Mouse (Mus musculus) kidney, adult 18-20 months (tissue): ENCODE measurements at regions not wholly inside any gene's neighbourhood (a gene's known extent, or its start where the extent isn't known, plus 50 kb on each side); places are given as distances from the start of the nearest gene placed in this dataset.

Source experiments
- DNase-seq: peaks from one replicate; pipeline ENCODE4 v3.0.0; 2021

DNA sequence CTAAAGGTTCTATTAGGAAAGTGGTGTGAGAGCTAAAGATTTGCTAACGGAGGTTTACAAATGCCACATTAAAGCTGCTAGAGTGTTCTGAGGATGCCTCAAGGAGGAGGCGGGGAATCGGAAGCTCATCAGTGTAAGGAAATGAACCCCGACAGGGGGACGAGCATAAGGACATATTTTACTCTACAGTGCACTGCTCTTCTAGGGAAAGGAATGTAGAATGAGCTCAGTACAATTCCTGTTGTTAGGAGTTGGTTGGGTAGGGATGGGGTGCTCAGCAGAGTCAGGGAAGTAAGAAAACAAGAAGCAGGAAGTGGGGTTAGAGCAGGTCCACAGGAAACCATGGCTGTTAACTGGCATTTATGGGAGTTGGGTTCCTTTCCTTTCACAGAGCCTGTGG is 54.6 kb downstream of the Mex3b start:
- DNase-seq: no peak

DNA sequence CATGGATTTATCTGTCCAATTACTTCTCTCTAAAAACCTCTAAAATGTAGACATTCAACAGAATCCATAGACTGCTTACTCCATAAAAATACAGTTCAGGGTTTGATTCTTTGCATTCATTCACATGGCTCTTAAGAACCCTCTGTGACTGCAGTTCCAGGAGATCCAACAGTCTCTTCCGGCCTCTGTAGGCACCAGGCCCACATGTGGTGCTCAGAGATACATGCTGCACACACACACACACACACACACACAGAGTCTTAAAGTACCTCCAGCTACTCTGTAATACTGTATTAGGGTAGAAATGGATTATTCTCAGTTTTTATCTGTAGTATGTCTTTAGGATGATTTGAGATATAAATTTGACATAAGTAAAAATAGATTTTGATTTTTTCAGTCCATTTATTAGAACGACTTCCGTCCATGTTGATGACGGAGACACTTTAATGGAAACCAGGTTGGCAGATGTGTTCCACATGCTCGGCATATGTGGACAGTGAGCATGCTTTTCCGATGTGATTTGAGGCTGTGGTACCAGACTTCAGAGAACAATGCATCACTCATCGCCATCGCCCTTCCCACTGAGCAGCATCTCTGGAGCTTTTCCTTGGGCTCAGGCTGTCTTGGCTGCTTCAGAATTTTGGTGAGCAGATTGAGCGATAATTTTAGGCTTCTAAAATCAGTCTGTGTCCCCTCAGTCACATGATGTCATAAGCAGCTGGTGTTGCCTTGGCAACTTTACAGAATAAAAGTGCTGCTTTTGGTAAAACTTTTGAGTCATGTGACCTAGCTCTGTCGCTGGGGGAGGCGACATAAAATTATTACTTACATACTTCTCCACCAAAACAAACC is 56.3 kb downstream of the Mex3b start:
- DNase-seq: no peak

DNA sequence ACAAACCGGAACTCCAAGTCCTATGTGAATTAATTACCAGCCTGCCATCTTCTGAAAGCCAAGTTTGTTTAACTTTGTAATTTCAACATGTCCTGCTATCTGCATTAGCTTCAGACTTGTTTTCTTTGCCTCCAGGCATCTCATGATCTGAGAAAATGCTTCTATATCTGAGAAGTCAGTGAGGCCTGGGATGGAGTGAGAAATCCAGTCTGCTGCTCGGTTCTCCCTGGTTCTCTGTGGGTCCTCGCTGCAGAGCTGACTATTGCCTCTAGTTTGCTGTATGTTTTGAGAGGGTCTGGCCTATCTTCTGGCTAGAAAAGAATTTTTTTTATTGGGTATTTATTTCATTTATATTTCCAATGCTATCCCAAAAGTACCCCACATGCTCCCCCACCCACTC is 57.0 kb downstream of the Mex3b start:
- DNase-seq: no peak

- DNase-seq: no peak
These were observed 71.2 kb downstream of the Mex3b start for GRCm38 (mm10) chr7:82938311-82938710.

- no peak for DNase-seq
These were observed 72.4 kb downstream of the Mex3b start for GRCm38 (mm10) chr7:82939536-82939935.

DNA sequence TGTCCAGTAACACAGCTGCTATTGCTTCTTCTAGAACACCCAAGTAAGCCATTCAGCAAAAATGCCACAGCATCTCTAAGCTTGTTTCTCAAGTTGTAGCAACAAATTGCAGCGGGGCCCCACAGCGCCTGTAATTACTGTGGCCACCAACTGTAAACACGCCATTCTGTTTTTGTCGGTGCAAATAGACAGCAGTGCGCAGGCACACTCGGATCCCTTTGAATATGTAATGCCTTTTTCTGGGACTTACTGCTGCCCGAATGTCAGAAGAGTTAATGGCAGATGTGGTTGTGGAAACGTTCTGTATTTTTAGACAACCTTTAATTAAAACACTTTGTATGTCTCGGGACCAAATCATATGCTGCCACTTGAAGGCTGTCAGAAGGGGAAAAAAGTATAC is 76.2 kb downstream of the Mex3b start:
- DNase-seq: no peak

- DNase-seq: no peak
These were observed 76.7 kb downstream of the Mex3b start for GRCm38 (mm10) chr7:82943797-82944196.

DNA sequence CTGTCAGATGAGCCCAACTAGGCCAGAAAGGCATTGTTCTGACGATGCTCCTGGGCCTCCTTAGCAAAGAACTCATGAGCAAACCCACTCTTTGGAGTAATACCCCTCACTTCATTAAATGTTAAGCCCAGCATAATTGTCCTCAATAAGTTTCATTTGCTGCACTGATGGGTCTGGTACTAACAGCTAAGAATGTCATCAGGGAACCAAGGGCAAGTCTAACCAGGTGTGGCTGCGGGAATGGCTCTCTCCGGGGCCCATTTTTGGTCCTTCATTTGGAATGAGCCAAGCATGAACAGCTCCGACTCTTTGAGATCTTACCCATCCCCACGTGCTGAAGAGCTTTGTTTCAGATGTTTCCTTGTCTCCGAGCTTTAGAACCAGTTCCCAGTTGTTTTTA is 82.2 kb downstream of the Mex3b start:
- DNase-seq: no peak

DNA sequence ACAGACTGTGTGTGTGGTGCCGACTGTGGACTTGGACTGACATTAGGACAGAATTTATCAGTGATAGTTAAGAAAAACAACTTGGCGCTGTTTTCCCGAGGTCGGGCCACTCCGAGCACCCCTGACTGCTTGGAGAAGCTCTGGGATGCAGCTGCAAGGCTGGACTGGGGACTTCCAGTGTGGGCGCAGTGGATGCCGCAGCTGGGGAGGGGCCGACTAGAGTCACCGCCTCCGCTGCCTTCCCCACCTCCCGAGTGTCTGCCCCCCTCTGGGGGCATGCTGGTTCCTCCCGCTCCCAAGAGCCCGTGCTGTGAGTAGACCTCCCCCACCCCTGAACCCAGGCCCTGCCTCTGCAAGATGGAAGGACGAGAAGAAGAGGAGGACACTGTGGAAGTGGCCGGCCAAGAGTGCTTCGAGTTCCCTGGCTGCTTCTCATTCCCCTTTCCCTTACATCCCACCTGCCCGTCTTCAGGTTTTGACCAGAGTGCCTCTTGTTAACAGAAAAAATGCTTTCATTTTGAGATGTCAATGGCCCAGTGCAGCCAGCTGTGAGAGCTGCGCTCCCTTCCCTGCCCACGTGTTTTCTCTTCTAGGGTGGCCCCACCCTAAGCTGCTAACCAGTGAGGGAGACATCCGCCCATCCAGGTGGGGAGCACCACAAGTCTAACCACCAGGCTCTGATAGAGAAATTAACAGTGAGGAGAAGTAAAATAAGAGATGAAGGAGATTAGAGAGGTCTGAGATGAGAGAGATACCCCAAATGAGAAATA is 90.3 kb downstream of the Mex3b start:
- no peak for DNase-seq

DNA sequence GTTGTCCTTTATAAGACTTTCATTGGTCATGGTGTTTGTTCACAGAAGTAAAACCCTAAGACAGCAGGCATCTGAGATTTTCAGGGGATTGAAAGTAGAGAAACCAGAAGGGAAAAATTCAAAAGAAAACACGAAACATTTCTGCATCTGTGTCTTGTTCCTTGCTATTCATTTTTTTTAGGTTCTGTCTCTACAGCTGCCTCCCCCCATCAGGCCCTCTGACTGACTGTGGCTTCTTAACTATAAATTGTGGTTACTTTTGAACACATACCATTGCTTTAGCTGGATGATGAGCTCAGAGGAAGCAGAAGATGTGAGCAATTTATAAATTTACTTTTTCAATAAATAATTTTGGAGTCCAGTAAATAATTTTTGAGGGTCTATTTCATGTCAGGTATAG is 103.5 kb downstream of the Mex3b start:
- no peak for DNase-seq

DNA sequence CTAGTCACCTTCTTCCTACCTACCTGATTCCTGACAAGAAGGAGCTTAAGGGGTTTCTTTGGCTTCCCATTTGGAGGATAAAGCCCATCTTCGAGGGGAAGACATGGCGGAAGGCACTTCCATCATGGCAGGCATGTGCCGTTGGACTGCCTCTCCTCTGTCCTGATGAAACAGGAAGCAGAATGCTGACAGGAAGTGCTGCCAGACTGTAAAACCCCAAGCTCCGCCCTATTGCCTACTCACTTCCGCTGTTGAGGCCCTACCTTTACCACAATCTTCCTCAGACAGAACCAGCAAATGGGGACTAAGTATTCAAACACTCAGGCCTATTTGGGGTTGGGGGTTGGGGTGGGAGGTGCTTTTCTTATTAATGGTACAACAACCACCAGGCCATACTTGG is 104.1 kb downstream of the Mex3b start:
- no peak for DNase-seq

DNA sequence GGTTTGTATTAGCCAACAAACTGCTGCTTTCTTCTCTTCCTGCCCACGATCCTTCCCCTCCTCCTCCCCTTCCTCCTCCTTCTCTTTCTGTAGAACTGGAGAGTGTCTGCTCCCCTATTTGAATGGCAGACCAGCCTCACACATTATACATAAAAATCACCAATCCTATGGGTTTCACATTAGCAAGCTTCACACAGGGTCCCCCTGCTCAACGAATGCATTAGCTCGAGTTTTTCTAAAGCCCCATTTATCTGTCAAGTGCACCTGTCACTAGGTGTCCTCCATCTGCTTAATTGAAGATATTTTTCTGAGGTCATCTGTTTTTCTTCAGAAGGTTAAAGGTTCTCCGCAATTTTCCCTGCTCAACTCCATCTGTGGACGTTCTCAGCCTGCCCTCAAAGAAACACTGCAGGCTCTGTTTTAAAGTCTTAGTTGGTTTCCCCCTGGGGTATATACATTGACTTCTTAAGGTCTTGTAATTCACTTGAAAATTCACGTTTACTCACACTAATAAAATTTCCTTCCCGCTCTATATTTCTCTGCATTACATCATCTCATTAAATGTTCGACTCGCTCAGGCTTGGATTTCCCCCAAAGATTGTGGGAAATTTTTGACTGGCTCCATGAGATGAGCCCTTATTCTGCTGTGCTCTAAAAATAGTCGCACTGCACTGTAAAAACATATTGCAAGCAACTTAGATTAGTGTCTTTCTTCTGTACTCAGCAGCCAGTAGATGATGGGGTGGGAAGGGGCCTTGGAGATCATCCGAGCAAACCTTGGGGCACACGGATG is 105.3 kb downstream of the Mex3b start:
- no peak for DNase-seq

DNA sequence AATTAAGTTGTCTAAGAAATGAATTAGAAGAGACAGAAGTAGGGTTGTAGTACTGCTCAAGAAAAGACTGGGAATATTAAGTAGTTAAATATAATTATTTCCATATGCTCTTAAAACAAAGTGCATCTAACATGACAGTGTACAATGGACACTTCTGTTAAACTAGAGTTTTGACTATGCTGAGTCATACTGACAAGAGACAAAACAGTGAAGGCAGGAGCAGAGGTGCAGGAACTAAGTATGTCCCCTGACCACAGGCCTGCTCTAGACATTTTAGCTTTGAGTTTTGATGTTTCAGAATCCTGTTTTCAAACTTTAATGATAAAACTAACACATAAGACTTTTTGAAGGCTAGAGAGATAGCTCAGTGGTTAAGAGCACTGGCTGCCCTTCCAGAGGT is 123.6 kb downstream of the Mex3b start:
- no peak for DNase-seq

DNA sequence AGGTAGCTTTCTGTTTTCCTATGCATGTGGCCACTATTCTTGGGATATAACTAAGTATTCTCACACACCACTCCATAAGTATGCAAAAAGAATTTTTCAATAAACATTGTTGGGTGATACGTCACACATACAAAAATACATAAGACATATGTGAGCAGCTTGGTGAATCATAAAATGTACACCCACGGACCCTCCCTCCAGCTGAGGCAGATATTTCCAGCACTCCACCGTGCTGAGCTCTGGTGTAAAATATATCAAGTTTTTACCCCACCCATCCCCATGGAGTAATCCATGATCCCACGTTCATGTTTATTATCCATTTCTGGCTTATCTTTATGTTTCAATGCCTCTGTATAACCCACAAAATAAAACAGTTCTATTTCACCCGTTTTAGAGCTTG is 126.0 kb downstream of the Mex3b start:
- no peak for DNase-seq

- no peak for DNase-seq
These were observed 131.7 kb downstream of the Mex3b start for GRCm38 (mm10) chr7:82998848-82999247.

GRCm38 (mm10) chr7:83007540-83007939 is 140.4 kb downstream of the Mex3b start:
- DNase-seq: no peak

DNA sequence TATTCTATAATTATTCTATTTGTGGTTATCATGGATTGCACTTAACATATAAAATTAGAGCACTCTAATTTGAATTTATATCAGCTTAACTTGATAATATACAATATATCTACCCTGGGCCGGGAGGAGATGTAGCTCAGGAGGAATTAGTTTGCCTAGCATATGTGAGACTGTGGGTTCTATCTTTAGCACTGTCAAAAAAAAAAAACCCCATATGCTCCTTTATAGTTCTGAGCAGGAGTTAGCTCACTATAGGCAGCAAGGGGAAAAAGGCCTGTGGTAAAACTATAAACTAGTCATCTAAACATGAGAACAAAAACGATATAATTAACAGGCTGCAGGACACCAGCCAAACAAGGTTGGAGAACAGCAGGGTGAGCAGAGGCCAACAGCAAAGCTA is 145.0 kb downstream of the Mex3b start:
- DNase-seq: no peak

DNA sequence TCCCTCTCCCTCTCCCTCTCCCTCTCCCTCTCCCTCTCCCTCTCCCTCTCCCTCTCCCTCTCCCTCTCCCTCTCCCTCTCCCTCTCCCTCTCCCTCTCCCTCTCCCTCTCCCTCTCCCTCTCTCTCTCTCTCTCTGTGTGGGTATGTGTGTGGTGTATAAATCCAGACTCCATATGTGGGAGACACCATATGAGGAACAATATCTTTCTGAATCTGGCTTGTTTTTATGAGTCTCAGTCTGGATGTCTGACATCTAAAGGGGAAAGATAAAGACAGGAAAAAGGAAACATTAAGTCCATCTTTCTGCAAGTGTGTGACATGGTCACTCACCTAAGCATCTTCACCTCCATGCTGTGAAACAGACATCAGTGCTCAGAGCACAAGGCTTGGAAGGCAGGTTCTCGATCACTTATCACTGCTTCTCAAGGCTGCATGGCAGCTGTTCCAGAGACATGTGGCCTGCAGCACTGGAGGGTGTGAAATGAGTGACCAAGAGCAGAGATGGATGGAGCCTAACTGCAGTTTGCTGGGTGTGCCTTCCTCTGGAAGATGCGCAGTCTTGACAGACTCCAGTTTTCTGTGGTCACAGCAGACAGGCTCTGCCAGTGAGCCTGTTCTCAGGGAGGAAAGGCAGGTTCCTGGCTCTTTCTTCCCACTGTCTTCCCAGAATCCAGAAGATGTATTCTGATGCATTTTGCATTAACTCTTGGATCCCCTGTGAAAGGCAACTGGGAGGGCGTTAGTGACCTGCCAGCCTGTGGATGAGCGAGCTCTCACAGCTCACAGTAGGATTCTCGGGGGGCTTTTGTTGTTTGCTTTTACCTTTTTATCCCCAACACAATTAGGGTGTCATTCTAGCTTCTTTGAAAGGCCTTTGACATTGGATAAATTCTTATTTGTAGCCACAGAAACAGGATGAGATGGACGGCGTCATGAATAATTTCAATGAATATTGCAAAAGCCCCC is 147.9 kb downstream of the Mex3b start:
- no peak for DNase-seq

DNA sequence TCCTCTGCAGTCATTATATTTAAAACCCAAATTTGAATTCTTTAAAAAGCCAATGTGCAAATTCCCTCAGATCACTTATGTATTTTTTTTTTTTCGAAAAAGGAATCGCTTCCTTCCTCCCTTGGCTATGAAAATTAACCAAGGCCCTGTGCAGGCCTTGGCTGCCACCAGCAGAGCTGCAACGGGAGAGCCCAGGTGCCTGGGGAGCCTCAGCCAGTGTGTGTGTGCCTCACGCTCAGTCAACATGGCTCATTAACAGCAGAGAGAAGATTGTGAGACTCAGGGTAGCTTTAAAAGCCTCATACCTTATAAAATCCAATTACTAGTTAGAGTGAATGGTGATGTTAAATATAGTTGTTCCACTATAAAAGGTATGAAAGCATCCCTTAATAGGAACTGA is 148.6 kb downstream of the Mex3b start:
- DNase-seq: no peak

DNA sequence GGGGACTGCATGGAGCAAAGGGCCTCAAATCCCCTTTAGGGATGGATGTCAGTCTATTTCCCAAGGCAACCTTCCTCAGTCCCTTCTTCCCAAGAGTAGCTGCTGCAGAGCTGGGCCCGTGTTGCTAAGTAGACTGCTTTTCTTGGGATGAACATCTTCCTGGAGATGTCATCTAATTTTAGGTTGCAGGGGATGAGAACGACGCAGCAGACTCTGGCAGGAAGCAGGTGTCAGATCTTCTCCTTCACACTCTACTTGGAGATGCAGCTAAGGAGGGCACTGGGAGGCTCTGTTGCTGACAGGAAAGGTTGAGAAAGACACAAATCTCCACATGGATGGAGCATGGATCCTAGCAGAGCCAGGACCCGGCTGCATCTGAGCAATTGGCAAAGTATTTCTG is 149.4 kb downstream of the Mex3b start:
- no peak for DNase-seq

GRCm38 (mm10) chr7:83020584-83020983 is 153.5 kb downstream of the Mex3b start:
- DNase-seq: no peak

DNA sequence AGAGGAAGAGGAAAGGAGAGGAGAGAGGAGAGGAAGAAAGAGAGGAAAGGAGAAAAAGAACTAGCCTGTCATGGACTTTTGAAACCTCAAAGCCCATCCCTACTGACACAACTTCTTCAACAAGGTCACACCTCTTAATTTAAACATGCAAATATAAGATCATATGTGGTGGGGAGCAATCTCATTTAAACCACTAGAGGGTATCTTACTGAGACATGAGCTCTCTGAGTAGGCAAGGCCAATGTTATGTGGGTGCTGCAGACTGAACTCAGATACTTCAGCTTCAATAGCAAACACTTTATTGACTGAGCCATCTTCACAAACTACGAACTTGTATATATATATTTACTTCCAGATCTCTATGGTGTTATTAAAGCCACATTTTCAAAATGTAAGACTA is 156.9 kb downstream of the Mex3b start:
- DNase-seq: no peak
